Mouse (Mus musculus) limb, embryonic 11.5 days (tissue): ENCODE measurements around the gene Sh3bgrl2. TPM values are rescaled to one million over a fixed set of nuclear protein-coding genes. Genes with fewer than 3 reads are reported as not detected.

Source experiments
- ATAC-seq: fragments of 200-750 bp; cut with Nextera tagmentation; 2 replicates; pipeline ENCODE4 v1.8.0; 2017; ENCODE audit warnings: low read depth; ENCODE audit not compliant: insufficient number of reproducible peaks, low FRiP score, low TSS enrichment
- DNase-seq: peaks from one replicate; pipeline ENCODE4 v3.0.0-alpha.2; 2015; ENCODE audit warnings: low spot score
- H3K27ac ChIP-seq: fragments of 300-500 bp; sonication (generic); replicated peaks from 2 replicates; pipeline ENCODE4 v1.5.1; 2014; ENCODE audit warnings: low read depth, mild to moderate bottlenecking, low read length
- H3K27me3 ChIP-seq: fragments of 300-500 bp; sonication (generic); 2 replicates; pipeline ENCODE4 v1.6.1; 2014; ENCODE audit warnings: mild to moderate bottlenecking, low read length, mixed read lengths; ENCODE audit not compliant: control insufficient read depth, insufficient read depth
- H3K36me3 ChIP-seq: fragments of 300-500 bp; sonication (generic); 2 replicates; pipeline ENCODE4 v1.6.1; 2014; ENCODE audit warnings: mild to moderate bottlenecking, low read length, moderate library complexity, mixed read lengths; ENCODE audit not compliant: control insufficient read depth, insufficient read depth
- H3K4me1 ChIP-seq: fragments of 300-500 bp; sonication (generic); 2 replicates; pipeline ENCODE4 v1.6.1; 2014; ENCODE audit warnings: low read length, mixed read lengths; ENCODE audit not compliant: control insufficient read depth, insufficient read depth
- H3K4me2 ChIP-seq: fragments of 300-500 bp; sonication (generic); 2 replicates; pipeline ENCODE4 v1.6.1; 2014; ENCODE audit warnings: low read depth, mild to moderate bottlenecking, moderate library complexity; ENCODE audit not compliant: severe bottlenecking
- H3K4me3 ChIP-seq: fragments of 300-500 bp; sonication (generic); 2 replicates; pipeline ENCODE4 v1.5.1; 2014; ENCODE audit warnings: low read depth, low read length
- H3K9ac ChIP-seq: fragments of 300-500 bp; sonication (generic); 2 replicates; pipeline ENCODE4 v1.6.1; 2014; ENCODE audit warnings: mild to moderate bottlenecking, low read length
- H3K9me3 ChIP-seq: fragments of 300-500 bp; sonication (generic); 2 replicates; pipeline ENCODE4 v1.6.1; 2016; ENCODE audit warnings: low read length; ENCODE audit not compliant: control insufficient read depth
- WGBS: fragments of 180-500 bp; shearing (Covaris S2); extraction: QIAGEN DNeasy Blood & Tissue Kit; methylation state at CpG from one replicate; pipeline ENCODE4 v1.1.7; 2014; 5-methylcytosine and 5-hydroxymethylcytosine counted together
- polyA plus RNA-seq: library from polyadenylated mRNA; unstranded; fragments of >200 nt; fragmentation: Nextera tagmentation; extraction: Ambion mirVana; gene quantifications from 2 replicates; pipeline ENCODE4 v1.2.1, GENCODE M21; 2014

Sh3bgrl2 gene
- polyA plus RNA-seq, 1 experiment from 2014 or later = 14.0 TPM

DNA sequence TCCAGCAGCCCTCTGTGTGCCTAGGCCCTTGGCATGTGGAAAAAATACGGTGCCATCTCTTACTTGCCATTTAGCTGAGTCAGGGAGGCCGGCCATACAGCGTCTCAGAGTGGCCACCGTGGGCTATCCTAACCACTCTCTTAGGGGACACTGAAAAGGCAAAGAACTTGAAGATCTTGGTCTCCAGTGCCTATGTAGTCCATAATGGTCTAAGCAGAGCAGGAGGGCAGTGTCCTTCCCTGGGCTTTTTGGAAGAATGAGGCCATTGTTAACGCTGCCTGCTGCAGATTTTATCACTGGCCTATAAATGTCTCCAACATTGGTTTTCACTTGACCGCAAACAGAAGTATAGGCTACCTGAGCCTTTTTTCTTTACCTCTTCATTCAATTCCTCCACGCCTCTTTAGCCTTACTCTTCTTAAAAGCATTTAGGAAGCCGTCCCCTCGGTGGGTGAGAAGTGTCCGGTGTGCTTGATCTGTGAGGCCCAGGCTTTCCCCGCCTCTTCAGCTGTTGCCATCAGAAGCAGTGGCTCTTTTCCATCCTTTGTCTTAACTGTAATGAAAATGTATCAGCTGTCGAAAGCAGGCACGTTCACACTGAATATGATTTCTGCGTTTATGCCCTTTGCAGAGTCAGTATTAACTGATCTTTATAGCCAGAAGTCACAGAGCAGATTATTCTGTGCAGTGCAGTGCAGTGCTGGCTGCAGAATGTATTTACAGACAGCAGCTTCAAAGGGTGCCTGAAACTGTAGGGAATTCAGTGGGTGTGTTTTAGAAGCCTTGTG is 41.7 kb downstream of the Sh3bgrl2 start:
- 53% methylated on average over 14 of the region's 14 CpGs for WGBS
- no peak for DNase-seq
- Histone ChIP-seq H3K27ac (peak overlapping the region; percentile 56; the same call in 1 of the 2 replicates), H3K4me3 (no peak overlapping the region), H3K4me2 (no peak overlapping the region), H3K9me3 (no peaks in the 10 kb centered on the region), H3K4me1 (peaks cover 17% of the 10 kb centered on the region; the same call in 1 of the 2 replicates), H3K27me3 (no peaks in the 10 kb centered on the region), H3K36me3 (no peaks in the 10 kb centered on the region), H3K9ac (peak overlapping the region; percentile 27; the same call in 1 of the 2 replicates)
- peak; percentile 60; the same call in 1 of the 2 replicates for ATAC-seq

DNA sequence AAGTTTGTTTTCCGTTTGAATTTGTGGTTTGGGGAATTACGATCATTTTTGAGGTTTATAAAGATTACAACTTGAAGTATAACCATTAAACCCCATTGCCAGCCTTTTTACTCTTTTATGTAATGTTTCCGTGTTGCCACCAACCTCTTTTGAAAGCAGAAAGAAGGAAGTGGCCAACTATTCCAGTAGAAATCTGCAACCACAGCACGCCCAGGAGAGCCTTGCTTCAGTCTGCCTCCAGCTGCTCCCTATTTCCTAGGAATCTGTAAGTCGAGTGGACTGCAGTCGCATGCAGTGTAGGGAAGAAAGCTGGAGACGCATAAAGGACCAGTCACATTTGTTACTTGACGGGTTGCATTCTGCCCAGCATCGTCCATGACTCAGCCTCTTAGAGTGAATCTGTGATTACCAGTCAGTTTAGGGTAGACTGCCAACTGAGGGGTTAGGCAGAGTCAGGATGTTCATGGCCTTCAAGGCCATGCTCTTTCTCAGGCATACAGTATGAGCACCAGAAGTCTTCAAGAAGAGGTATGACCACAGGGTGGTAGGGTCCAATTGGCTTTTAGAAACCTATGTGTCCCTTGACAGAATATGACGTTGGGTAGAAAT is 43.8 kb downstream of the Sh3bgrl2 start:
- Histone ChIP-seq H3K27me3 (no peaks in the 10 kb centered on the region), H3K9ac (no peak overlapping the region), H3K36me3 (no peaks in the 10 kb centered on the region), H3K27ac (no peak overlapping the region), H3K4me2 (no peak overlapping the region), H3K9me3 (no peaks in the 10 kb centered on the region), H3K4me3 (no peak overlapping the region), H3K4me1 (peaks cover 17% of the 10 kb centered on the region; the same call in 1 of the 2 replicates)
- DNase-seq (no peak), ATAC-seq (no peak)
- WGBS = 84% methylated on average over 10 of the region's 10 CpGs

- DNase-seq (no peak), ATAC-seq (no peak)
- no peak overlapping the region for H3K27ac ChIP-seq
- no peak overlapping the region for H3K4me2 ChIP-seq
- WGBS = 92% methylated on average over 5 of the region's 5 CpGs
- no peaks in the 10 kb centered on the region for H3K27me3 ChIP-seq
- no peak overlapping the region for H3K4me3 ChIP-seq
- H3K36me3 ChIP-seq = no peaks in the 10 kb centered on the region
- H3K9me3 ChIP-seq = no peaks in the 10 kb centered on the region
- H3K9ac ChIP-seq = no peak overlapping the region
- peaks cover 13% of the 10 kb centered on the region; the same call in 1 of the 2 replicates for H3K4me1 ChIP-seq
These were observed 45.7 kb downstream of the Sh3bgrl2 start for GRCm38 (mm10) chr9:83593811-83594210.

DNA sequence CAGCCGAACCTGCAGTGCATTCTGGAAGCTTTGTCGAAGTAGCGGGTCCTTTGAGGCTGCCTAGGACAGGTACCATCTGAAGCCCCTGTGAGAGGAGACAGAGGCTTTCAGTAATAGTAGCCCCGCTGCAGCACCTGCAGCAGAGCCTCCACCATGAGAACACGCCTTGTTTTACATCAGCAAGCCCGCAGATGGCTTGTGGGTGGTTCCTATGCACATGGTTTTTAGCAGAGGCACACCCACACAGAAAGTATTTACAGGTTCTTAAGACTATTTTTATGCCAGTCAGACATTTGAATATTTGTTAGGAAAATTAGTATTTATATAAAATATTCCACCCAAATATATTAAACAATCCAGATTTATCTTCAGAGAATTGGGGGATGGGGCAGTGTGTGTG is 48.0 kb downstream of the Sh3bgrl2 start:
- ATAC-seq = no peak
- 93% methylated on average over 6 of the region's 6 CpGs for WGBS

DNA sequence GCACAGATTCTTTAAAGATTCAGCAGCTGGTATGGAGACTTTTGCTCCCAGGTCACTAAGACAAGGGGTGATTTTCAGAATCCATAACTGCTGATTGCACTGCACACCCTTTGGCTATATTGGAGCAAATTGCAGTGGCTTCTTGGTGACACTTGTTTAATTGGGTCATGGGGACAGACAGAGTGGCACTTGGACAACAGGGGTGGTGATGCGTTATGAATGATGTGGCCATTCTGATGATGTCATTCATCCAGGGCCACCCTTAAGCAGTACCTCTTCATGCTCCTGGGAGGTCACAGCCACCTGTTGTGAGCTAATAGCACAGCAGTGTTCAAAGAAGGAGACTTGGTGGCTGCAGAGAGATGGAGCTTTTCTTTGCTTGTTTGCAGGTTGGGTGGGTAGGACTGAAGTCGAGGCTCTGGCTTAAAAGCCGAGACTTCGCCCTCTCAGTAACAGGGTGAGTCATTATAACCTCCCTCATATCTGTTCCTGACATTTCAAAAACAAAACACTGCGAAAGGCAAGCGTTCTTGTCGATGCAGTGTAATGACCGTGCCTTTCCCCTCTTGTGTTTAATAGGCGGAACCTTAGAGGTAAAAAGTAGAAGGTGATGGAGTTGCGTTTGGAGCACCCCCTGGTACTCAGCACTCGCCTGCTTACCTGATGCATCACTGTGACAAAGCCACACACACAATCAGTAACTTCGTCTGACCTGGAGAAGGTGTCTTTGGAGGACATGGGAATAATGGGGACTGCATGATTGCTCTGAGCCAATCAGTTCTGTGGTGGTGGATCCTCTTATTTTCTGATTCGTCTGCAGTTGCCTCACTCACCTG is 48.7 kb downstream of the Sh3bgrl2 start:
- Histone ChIP-seq H3K9me3 (no peaks in the 10 kb centered on the region), H3K4me1 (no peaks in the 10 kb centered on the region), H3K27ac (no peak overlapping the region), H3K36me3 (no peaks in the 10 kb centered on the region), H3K4me3 (no peak overlapping the region), H3K9ac (no peak overlapping the region), H3K4me2 (no peak overlapping the region), H3K27me3 (no peaks in the 10 kb centered on the region)
- DNase-seq (no peak), ATAC-seq (no peak)
- WGBS = 90% methylated on average over 13 of the region's 13 CpGs

More for the DNA sequence above, 48.0 kb downstream of the Sh3bgrl2 start:
- Histone ChIP-seq H3K4me2 (no peak overlapping the region), H3K4me3 (no peak overlapping the region), H3K9me3 (no peaks in the 10 kb centered on the region), H3K36me3 (no peaks in the 10 kb centered on the region), H3K4me1 (no peaks in the 10 kb centered on the region), H3K9ac (no peak overlapping the region), H3K27me3 (no peaks in the 10 kb centered on the region), H3K27ac (no peak overlapping the region)
- no peak for DNase-seq

- Histone ChIP-seq H3K4me1 (no peaks in the 10 kb centered on the region), H3K4me2 (no peak overlapping the region), H3K36me3 (no peaks in the 10 kb centered on the region), H3K4me3 (no peak overlapping the region), H3K9me3 (no peaks in the 10 kb centered on the region), H3K27me3 (no peaks in the 10 kb centered on the region), H3K9ac (no peak overlapping the region), H3K27ac (no peak overlapping the region)
- no peak for ATAC-seq
- WGBS = 88% methylated on average over 7 of the region's 7 CpGs
- no peak for DNase-seq
These were observed 49.9 kb downstream of the Sh3bgrl2 start for GRCm38 (mm10) chr9:83598047-83598446.

DNA sequence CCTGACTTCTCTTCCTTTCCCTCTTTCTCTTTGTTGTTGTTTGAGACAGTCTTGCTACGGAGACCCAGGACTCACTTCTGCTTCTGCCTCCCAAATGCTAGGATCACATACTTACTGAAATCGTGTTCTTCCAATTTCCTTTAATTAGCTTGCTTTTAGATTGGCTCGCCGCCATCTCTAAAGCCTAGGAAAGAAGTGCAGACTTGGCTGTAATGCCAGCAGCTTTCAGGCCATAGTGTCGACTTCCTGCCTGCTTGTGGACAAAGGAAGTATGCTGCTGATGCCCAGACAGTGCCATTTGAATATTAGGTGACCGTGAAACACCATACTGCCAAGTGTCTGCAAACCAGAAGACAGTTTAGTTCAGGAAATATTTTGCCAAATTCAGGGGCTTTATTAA is 51.4 kb downstream of the Sh3bgrl2 start:
- no peak overlapping the region for H3K9ac ChIP-seq
- no peaks in the 10 kb centered on the region for H3K27me3 ChIP-seq
- H3K9me3 ChIP-seq = no peaks in the 10 kb centered on the region
- ATAC-seq (no peak), DNase-seq (no peak)
- H3K4me1 ChIP-seq = no peaks in the 10 kb centered on the region
- no peak overlapping the region for H3K27ac ChIP-seq
- WGBS = 72% methylated on average over 6 of the region's 6 CpGs
- H3K4me3 ChIP-seq = no peak overlapping the region
- H3K36me3 ChIP-seq = no peaks in the 10 kb centered on the region
- no peak overlapping the region for H3K4me2 ChIP-seq

DNA sequence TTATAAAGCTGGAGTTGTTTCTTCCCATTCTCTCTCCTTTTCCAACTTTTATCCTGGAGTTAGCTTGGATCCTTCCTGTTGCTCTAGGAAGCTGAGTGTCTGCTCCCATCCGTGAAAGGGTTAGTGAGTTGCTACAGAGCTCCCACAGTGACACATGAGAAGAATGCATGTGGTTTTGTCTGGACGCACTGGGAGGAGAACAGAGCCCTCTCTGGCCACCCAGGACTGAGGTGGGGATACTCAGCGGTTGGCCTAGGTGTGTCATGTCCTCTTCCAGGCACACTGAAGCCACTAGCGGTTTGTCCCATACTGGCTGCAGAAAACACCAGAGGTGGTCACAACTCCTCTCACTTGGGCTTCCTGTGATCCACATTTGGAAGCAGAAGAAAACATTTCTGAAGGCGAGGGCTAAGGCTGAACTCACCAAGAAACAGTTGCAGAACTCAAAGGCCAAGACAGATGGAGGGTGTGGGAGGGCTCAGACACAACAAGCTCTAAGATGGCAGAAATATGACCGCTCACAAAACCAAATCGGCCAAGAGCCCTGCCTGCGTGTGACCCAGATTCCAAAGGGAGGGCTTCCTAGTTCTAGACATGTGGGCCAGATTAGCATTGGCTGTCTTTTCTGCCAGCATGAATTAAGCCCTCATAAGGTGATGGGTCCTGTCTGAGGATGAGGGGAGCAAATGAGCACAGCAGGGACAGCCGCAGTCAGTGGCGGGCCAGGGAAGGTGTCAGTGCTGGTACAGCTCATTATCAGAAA is 52.3 kb downstream of the Sh3bgrl2 start:
- H3K9ac ChIP-seq = no peak overlapping the region
- H3K27ac ChIP-seq = no peak overlapping the region
- DNase-seq (no peak), ATAC-seq (no peak)
- H3K27me3 ChIP-seq = no peaks in the 10 kb centered on the region
- no peaks in the 10 kb centered on the region for H3K9me3 ChIP-seq
- WGBS = 76% methylated on average over 10 of the region's 10 CpGs
- H3K4me3 ChIP-seq = no peak overlapping the region
- H3K36me3 ChIP-seq = no peaks in the 10 kb centered on the region
- H3K4me1 ChIP-seq = no peaks in the 10 kb centered on the region
- no peak overlapping the region for H3K4me2 ChIP-seq
